Mouse (Mus musculus): ENCODE measurements around the gene Klhl20. TPM values are rescaled to one million over a fixed set of nuclear protein-coding genes. Genes with fewer than 3 reads are reported as not detected.

Klhl20 gene
- polyA plus RNA-seq, 1 experiment from 2014 or later = 17.4 TPM

DNA sequence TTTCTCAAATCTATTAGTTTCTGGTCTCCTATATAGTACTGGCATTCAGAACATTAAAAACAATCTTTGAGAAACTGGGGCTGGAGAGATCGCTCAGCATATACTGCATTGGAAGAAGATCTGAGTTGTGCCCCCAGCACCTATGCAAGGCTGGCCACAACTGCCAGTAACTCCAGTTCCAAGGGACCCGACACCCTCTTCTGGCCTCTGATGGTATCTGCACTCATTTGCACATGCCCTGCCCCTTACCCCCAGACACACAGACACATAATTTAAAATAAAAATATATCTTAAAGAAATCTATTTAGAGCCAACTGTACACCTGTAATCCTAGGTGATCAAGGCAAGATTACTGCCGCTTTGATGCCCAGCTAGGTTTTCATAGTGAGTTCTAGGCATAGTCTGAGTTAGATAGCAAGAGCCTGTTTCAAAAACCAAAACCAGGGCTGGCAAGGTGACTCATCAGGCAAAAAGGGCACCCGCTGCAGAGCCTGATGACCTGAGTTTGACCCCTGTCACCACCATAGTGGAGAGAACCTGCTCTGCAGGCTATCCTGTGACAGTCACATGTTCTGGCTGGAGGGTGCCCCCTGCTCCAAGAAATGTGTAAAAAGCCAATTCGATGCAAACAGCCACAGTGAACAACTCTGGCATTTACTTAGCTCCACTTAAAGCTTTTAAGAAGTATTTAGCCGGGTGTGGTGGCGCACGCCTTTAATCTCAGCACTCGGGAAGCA is 8.9 kb upstream of the Klhl20 start:
- no peak overlapping the region for H3K4me2 ChIP-seq
- H3K4me1 ChIP-seq = peaks cover 10% of the 10 kb centered on the region
- H3K9me3 ChIP-seq (replicated peaks) = no peaks in the 10 kb centered on the region
- 0 out of 2 replicates have a peak, but pooled peaks have one; percentile 41 for ATAC-seq (replicated peaks; ENCODE audit: low FRiP score)
- WGBS = 82% methylated on average over 9 of the region's 9 CpGs
- no peak overlapping the region for H3K4me3 ChIP-seq (replicated peaks)
- H3K27ac ChIP-seq = no peak overlapping the region
- H3K36me3 ChIP-seq = no peaks in the 10 kb centered on the region
- no peak overlapping the region for H3K9ac ChIP-seq
- H3K27me3 ChIP-seq = no peaks in the 10 kb centered on the region

DNA sequence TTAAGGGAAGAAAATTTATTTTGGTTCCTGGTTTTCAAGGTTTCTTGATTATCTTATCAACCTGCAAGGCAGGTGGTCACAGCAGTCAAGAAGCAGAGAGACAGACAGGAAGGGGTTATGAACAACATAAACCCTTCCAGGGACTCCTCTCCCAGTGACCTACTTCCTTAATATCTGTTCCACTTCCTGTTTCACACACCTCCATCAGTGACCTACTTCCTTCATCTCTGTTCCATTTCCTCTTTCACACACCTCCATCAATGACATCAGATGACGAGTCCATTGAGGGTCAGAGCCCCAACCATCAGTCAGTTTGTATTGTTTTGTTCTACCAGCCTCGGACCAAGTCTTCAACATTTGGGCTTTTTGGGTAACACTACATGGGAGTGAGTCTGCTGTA is 8.2 kb upstream of the Klhl20 start:
- no peak for ATAC-seq (replicated peaks; ENCODE audit: low FRiP score)
- 83% methylated on average over 2 of the region's 2 CpGs for WGBS
- Histone ChIP-seq H3K4me1 (peaks cover 10% of the 10 kb centered on the region), H3K27me3 (no peaks in the 10 kb centered on the region), H3K9ac (no peak overlapping the region), H3K36me3 (no peaks in the 10 kb centered on the region), H3K27ac (no peak overlapping the region), H3K9me3 (replicated peaks) (no peaks in the 10 kb centered on the region), H3K4me3 (replicated peaks) (no peak overlapping the region), H3K4me2 (no peak overlapping the region)

DNA sequence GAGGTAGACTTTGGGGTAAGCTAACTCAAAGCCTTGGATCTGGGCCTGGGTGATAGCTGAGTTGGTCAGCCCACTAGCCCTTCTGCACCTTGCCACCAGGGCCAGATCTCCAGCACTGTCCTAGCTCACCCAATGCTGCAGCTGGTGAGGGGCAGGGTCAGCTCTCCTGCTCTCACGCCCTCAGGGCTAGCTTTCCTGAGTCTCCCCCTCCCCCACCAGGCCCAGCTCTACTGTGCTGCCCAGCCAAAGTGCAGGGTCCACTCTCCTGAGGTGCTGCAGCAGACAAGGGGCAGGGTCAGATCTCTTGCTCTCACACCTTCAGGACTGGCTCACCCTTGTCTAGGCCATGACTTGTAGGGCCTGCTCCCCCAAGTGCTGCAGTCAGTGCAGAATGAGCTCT is 4.8 kb downstream of the Klhl20 start:
- Histone ChIP-seq H3K4me2 (no peak overlapping the region), H3K27ac (no peak overlapping the region), H3K4me1 (peaks cover 10% of the 10 kb centered on the region), H3K36me3 (peaks cover 18% of the 10 kb centered on the region), H3K27me3 (no peaks in the 10 kb centered on the region), H3K9me3 (replicated peaks) (no peaks in the 10 kb centered on the region), H3K4me3 (replicated peaks) (no peak overlapping the region), H3K9ac (no peak overlapping the region)
- 0 out of 2 replicates have a peak, but pooled peaks have one; percentile 45 for ATAC-seq (replicated peaks; ENCODE audit: low FRiP score)
- WGBS = 67% methylated on average over 1 of the region's 1 CpGs

DNA sequence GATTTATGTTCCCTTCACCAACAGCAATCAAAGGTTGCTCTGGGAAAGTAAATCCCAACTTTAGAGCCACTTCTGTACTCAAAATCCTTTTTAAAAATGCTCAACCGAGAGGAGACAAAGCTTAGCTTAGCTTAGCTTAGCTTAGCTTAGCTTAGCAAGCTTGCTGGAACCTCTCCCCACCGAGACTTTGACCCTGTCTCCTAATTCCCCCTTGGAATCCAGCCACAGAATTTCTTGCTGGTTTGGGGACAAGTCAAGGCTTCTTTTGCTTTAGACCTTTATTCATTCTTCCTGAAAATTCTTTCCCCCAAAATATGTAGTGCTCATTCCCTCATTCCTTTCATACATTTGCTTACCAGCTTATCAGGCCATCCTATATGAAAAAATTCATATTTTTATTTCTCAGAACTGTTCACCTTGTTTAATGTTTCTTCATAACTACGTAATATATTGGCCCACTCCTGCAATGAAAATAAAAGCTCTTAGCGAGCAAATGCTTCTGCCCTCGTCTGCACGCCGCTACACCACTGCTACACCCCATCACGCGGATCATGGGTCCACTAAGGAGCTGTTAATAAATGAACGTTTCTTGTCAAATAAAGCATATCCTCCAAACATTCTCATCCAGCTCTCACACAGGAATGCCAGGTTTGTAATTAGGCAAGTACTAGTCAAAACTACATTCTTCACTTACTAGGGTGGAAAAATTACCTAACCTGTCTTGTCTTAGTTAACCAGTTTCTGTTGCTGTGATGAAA is 8.5 kb downstream of the Klhl20 start:
- Histone ChIP-seq H3K4me2 (no peak overlapping the region), H3K36me3 (peaks cover 19% of the 10 kb centered on the region), H3K9me3 (replicated peaks) (no peaks in the 10 kb centered on the region), H3K27me3 (no peaks in the 10 kb centered on the region), H3K4me1 (no peaks in the 10 kb centered on the region), H3K4me3 (replicated peaks) (no peak overlapping the region), H3K27ac (no peak overlapping the region), H3K9ac (no peak overlapping the region)
- ATAC-seq (replicated peaks; ENCODE audit: low FRiP score) = no peak
- 92% methylated on average over 10 of the region's 10 CpGs for WGBS

DNA sequence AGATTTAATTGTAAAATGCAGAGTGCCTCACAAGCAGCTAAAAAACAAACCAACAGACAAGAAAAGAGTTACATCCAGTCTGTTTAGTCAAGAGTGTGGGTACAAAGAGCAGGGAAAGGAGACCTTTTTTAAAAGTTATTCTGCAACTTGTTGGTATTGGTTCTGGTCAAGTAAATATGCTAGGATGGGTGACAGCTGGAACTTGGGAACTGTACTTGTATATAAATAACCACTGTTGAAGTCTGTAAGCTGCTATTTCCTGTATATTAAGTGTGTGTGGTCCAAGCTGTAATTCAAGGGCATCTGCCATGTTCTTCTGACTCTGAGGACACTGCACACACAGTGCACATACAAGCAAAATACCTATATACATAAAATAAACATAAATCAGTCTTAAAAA is 16.7 kb downstream of the Klhl20 start:
- no peak for ATAC-seq (replicated peaks; ENCODE audit: low FRiP score)
- H3K36me3 ChIP-seq = peaks cover 2% of the 10 kb centered on the region
- no peak overlapping the region for H3K9ac ChIP-seq

DNA sequence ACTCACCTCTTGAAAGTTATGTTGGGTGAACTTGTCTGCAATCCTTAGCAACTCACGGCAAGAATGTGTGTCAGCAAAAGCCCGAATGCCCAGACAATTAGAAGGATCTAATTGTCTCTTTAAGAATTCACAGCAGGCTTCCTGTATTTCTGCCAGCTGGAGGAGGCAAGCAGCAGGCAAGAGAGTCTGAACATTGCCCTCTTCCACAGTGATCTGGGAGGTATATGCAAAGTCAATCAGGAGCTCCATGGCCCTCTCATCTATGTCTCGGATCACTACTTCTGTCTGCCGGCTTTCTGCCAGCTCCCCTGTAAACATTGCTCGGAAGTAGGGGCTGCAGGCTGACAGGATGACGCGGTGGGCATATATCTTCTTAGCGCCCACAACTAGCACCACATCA is 22.1 kb downstream of the Klhl20 start:
- peaks cover 37% of the 10 kb centered on the region for H3K36me3 ChIP-seq
- H3K9me3 ChIP-seq (replicated peaks) = no peaks in the 10 kb centered on the region
- H3K27me3 ChIP-seq = no peaks in the 10 kb centered on the region
- no peaks in the 10 kb centered on the region for H3K4me1 ChIP-seq
- H3K27ac ChIP-seq = no peak overlapping the region
- 85% methylated on average over 8 of the region's 8 CpGs for WGBS
- no peak for ATAC-seq (replicated peaks; ENCODE audit: low FRiP score)
- no peak overlapping the region for H3K4me2 ChIP-seq
- no peak overlapping the region for H3K9ac ChIP-seq
- H3K4me3 ChIP-seq (replicated peaks) = no peak overlapping the region

More for the DNA sequence above, 16.7 kb downstream of the Klhl20 start:
- H3K4me1 ChIP-seq = peaks cover 7% of the 10 kb centered on the region; the same call in 1 of the 2 replicates
- H3K9me3 ChIP-seq (replicated peaks) = no peaks in the 10 kb centered on the region
- no peaks in the 10 kb centered on the region for H3K27me3 ChIP-seq
- H3K4me2 ChIP-seq = no peak overlapping the region
- no peak overlapping the region for H3K4me3 ChIP-seq (replicated peaks)
- peak overlapping the region; percentile 7; the same call in 1 of the 2 replicates for H3K27ac ChIP-seq

DNA sequence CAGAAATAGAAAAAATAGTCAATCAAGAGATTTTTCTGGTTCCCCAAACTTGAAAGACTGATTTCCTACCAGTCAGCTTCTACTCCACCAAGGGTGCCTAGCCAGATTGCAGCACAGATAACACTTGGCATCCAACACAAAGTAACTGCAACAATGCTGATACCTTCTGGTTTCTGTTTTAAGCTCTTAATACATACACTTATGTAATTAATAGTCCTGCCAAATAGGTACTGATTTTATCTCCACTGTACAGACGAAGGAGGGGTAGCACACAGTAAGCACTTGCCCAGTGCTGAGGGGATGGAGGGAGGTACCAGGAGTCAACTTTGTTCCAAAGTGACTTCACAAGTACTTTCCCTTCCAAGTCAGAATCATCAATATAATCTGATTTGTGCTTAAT is 27.5 kb downstream of the Klhl20 start:
- Histone ChIP-seq H3K4me1 (no peaks in the 10 kb centered on the region), H3K9ac (no peak overlapping the region), H3K36me3 (peaks cover 61% of the 10 kb centered on the region), H3K27me3 (no peaks in the 10 kb centered on the region), H3K27ac (no peak overlapping the region), H3K4me2 (no peak overlapping the region), H3K9me3 (replicated peaks) (no peaks in the 10 kb centered on the region), H3K4me3 (replicated peaks) (no peak overlapping the region)
- ATAC-seq (replicated peaks; ENCODE audit: low FRiP score) = no peak
- 62% methylated on average over 1 of the region's 1 CpGs for WGBS

DNA sequence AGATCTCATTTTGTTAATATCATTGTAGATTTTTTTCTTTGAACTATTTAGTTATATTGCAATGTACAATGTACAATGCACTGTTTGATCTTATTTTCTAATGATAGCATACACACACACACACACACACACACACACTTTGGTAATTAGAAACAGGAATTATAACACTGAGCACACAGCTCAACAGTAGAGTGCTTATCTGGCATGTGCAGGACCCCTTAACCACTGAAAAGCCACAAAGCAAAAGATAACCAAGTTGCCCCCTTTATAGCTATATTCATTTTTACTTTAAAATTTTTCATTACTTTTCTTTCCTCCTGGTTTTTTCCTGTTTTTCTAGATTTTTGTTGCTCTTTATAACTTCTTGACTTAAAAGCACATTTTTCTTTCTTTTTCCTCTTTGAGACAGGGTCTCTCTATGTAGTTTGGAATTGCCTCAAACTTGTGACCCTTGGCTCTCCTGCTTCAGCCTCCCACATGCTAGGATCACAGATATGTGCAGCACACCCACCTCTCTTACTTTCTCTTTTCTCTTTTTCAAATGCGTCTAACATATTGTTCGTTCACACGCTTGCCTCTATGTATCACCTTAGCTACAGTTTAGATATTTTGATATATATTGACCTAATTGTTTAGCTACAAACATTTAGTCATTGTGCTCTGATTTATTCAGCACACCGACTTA is 31.4 kb downstream of the Klhl20 start:
- H3K4me3 ChIP-seq (replicated peaks) = no peak overlapping the region
- H3K27me3 ChIP-seq = no peaks in the 10 kb centered on the region
- H3K36me3 ChIP-seq = peaks cover 71% of the 10 kb centered on the region
- no peak overlapping the region for H3K4me2 ChIP-seq
- no peaks in the 10 kb centered on the region for H3K9me3 ChIP-seq (replicated peaks)
- no peak for ATAC-seq (replicated peaks; ENCODE audit: low FRiP score)
- no peak overlapping the region for H3K9ac ChIP-seq
- H3K4me1 ChIP-seq = no peaks in the 10 kb centered on the region
- no peak overlapping the region for H3K27ac ChIP-seq
- WGBS = 96% methylated on average over 4 of the region's 4 CpGs

DNA sequence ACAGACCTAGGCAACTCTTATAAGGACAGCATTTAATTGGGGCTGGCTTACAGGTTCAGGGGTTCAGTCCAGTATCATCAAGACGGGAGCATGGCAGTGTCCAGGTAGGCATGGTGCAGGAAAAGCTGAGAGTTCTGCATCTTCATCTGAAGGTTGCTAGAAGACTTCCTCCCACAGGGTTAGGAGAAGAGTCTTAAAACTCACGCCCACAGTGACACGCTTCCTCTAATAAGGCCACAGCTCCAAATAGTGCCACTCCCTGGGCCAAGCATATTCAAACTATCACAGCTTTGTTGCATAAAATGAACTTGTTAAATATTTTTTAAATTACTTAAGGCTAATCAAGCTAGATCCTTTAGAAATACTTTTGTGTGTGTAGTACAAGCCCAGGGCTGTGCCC is 54.1 kb downstream of the Klhl20 start:
- H3K36me3 ChIP-seq = peaks cover 61% of the 10 kb centered on the region
- H3K4me3 ChIP-seq (replicated peaks) = no peak overlapping the region
- no peak overlapping the region for H3K4me2 ChIP-seq
- ATAC-seq (replicated peaks; ENCODE audit: low FRiP score) = no peak
- no peak overlapping the region for H3K27ac ChIP-seq
- H3K27me3 ChIP-seq = no peaks in the 10 kb centered on the region
- WGBS = 92% methylated on average over 3 of the region's 3 CpGs
- H3K4me1 ChIP-seq = peaks cover 18% of the 10 kb centered on the region
- no peak overlapping the region for H3K9ac ChIP-seq
- no peaks in the 10 kb centered on the region for H3K9me3 ChIP-seq (replicated peaks)

DNA sequence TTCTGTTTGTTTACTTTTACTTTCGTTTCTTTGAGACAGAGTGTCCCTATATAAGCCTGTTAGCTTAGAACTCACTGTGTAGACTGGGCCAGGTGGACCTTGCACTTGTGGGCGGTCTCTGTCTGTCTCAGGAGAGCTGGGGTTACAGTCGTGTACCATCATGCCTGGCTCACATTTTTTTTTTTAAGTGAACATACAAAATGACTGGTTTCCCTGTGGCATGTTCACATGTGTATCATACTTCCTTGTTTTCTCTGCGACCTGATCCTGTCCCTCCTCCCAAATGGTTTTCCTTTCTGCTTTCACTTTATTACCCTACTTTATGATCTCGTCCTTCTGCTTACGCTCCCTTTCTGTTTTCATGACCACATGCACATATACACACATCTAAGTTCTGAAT is 55.1 kb downstream of the Klhl20 start:
- WGBS = 79% methylated on average over 6 of the region's 6 CpGs
- H3K4me2 ChIP-seq = no peak overlapping the region
- no peak overlapping the region for H3K4me3 ChIP-seq (replicated peaks)
- H3K9me3 ChIP-seq (replicated peaks) = no peaks in the 10 kb centered on the region
- peaks cover 25% of the 10 kb centered on the region for H3K4me1 ChIP-seq
- peaks cover 54% of the 10 kb centered on the region for H3K36me3 ChIP-seq
- ATAC-seq (replicated peaks; ENCODE audit: low FRiP score) = no peak
- no peak overlapping the region for H3K9ac ChIP-seq
- no peak overlapping the region for H3K27ac ChIP-seq
- H3K27me3 ChIP-seq = no peaks in the 10 kb centered on the region

DNA sequence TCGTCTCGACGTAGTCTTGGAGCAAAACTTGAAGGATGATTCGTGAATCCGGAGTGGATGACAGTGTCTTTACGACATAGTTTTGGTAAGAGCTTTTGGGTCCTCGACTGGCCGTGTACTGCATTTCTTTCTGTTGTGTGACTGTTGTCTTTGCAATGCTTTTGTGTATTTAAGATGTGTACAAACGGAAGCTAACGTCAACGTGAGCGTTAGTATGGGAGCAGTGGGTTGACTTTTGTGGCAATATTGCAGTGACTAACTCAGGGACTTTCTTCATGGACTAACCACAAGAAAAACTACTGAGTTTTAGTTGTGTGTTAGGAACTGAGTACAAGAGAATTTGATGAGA is 60.1 kb downstream of the Klhl20 start:
- peak overlapping the region; percentile 78 for H3K9ac ChIP-seq
- H3K4me1 ChIP-seq = peaks cover 33% of the 10 kb centered on the region
- H3K27me3 ChIP-seq = no peaks in the 10 kb centered on the region
- peak overlapping the region; percentile 80 for H3K4me2 ChIP-seq
- no peaks in the 10 kb centered on the region for H3K9me3 ChIP-seq (replicated peaks)
- ATAC-seq (replicated peaks; ENCODE audit: low FRiP score) = no peak
- peak overlapping the region; percentile 80 for H3K27ac ChIP-seq
- peaks cover 16% of the 10 kb centered on the region for H3K36me3 ChIP-seq
- WGBS = 0% methylated on average over 12 of the region's 12 CpGs
- peak overlapping the region; percentile 84 for H3K4me3 ChIP-seq (replicated peaks)

Measured in kidney, embryonic 15.5 days (tissue).